Mouse (Mus musculus): ENCODE measurements around the gene Card19. TPM values are rescaled to one million over a fixed set of nuclear protein-coding genes. Genes with fewer than 3 reads are reported as not detected.

Card19 gene
- total RNA-seq, 2 experiments from 2014 or later: 11.8 to 25.3 TPM

DNA sequence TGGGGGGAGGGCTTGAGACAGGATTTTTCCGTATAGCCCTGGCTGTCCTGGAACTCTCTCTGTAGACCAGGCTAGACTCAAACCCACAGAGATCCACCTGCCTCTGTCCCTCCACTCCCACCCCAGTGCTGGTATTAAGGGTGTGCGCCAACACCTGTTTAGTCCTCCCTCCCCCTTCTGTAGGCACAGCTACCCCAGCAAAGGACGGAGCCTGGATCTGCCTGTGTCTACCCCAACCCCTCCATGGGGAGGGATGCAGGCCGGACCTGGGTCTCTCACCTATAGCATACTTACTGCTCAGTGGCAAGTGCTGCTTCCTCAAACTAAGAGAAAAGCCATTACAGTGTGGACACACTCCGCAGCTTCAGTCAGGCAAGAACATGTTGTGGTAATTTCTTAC is 35.6 kb downstream of the Card19 start:
- no peak for ATAC-seq (replicated peaks; ENCODE audit: low FRiP score, low TSS enrichment, poor library complexity, severe bottlenecking)

DNA sequence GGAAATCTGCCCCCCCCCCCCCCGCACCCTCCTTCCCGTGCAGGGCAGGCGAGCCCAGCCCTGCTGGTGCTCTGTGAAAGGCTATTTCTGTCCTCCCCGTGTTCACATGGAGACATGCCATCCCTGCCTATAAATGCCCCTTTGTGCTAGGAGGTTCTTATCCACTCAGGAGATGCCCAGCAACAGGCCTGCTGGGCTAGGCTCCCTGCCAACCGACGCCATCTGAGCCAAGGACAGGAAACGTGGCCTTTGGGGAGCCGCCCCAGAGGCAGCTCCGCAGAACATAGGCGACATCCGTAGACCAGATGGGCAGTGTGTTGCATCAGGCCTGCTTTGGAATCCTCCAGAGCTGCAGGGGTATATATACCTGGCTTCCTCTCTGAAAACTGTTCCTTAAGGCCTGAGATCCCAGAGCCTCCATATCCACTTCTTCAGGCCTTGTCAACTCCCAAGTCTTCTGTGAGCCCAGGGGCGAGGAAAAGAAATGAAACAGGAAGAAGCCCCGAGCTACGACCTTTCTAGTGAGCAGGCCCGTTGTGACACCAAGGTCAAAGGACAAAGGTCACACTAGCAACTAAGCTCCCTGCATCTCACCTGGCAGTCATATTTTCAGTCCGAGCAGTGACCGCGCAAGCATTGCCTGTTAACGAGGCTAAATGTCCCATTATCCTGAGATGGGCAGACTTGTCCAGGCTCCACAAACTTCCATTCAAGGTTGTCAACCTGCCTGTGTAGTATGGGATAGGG is 36.8 kb downstream of the Card19 start:
- peak; percentile 77 for ATAC-seq (replicated peaks; ENCODE audit: low FRiP score, low TSS enrichment, poor library complexity, severe bottlenecking)

- no peak for ATAC-seq (replicated peaks; ENCODE audit: low FRiP score, low TSS enrichment, poor library complexity, severe bottlenecking)
These were observed 40.3 kb downstream of the Card19 start for GRCm38 (mm10) chr13:49175509-49175908.

DNA sequence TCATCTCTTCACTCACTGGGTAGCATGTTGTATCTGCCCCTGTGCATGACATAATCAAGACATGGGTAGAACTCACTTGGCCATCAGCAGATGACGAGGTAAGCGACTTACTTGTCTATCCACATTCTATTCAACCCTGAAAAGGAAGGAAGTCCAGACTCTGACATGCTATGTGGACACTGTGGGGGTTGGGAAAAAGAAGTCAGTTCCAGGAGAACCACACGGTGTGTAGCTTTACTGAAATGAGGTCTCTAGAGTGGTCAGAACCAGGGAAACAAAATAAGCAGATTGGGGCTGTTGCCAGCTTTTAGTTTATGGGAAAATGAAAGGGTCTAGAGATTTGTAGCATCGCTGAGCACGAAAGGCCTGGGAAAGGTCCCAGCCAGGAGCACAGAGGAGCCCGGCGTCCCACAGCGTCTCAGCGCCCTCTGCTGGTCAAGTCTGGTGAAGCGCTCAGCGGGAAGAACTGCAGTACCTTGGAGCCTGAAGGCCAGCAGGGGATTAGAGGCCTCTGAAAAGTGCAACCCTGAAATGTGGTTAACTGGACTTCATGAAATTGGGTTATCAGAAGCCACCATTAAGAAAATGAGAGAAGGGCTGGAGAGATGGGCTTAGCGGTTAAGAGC is 42.8 kb downstream of the Card19 start:
- ATAC-seq (replicated peaks; ENCODE audit: low FRiP score, low TSS enrichment, poor library complexity, severe bottlenecking): peak; percentile 90

DNA sequence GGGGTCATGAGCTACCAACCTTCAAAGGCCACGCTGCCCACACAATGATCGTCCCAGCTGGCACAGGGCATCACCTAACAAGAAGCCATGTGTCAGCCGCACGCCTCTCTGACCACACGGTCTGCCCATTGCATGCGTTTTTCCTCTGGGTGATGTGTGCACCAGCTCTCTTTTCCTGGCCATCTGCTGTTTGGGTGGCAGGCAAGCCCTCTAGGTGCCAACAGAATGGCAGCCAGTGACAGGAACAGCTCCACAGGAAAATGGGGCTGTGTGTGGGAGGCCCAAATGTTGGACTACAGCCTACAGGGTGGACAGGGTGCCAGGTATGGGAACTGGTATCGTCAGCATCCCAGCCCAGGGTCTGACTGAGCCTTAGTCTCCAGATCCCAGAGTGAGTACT is 43.5 kb downstream of the Card19 start:
- ATAC-seq (replicated peaks; ENCODE audit: low FRiP score, low TSS enrichment, poor library complexity, severe bottlenecking): no peak

DNA sequence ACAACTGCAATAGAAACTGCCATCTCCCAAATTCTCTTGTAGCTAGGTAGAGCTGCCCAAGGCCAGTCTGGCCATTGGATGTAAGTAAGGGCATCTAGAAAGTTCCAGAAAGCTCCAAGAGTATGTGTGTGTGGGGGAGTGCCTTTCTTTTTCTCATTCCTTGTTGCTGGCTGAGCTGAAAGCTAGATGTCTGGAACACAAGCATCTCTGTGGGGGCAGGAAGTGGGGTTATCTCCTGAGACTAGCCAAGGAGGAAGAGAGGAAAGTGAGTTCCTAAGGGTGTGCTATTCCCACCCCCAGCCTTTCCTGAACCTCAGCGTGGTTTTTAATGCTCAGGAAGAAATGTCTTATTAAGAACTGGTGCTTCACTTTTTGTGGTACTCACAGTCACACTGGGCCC is 44.1 kb downstream of the Card19 start:
- ATAC-seq (replicated peaks; ENCODE audit: low FRiP score, low TSS enrichment, poor library complexity, severe bottlenecking): no peak

GRCm38 (mm10) chr13:49170623-49171022 is 45.2 kb downstream of the Card19 start:
- ATAC-seq (replicated peaks; ENCODE audit: low FRiP score, low TSS enrichment, poor library complexity, severe bottlenecking): no peak

- peak; percentile 83 for ATAC-seq (replicated peaks; ENCODE audit: low FRiP score, low TSS enrichment, poor library complexity, severe bottlenecking)
These were observed 46.2 kb downstream of the Card19 start for GRCm38 (mm10) chr13:49169448-49170207.

- ATAC-seq (replicated peaks; ENCODE audit: low FRiP score, low TSS enrichment, poor library complexity, severe bottlenecking): no peak
These were observed 48.8 kb downstream of the Card19 start for GRCm38 (mm10) chr13:49167081-49167480.

- ATAC-seq (replicated peaks; ENCODE audit: low FRiP score, low TSS enrichment, poor library complexity, severe bottlenecking): no peak
These were observed 52.2 kb downstream of the Card19 start for GRCm38 (mm10) chr13:49163645-49164044.

DNA sequence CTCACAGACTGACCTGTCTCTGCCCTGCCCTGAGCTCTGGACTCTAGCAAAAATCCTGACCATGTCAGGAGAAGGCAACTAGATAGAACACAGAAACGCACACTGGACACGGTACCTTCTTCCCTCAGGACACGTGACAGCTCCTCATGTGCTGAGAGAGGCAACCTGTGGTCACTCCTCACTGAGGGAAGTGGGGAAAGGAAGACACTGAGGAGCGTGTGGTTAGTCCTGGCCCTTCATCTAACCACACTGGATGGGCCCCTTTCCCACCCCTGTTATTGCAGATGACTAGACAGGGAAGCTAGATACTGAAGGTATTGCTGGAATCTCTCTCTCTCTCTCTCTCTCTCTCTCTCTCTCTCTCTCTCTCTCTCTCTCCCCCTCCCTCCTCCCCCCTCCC is 53.1 kb downstream of the Card19 start:
- no peak for ATAC-seq (replicated peaks; ENCODE audit: low FRiP score, low TSS enrichment, poor library complexity, severe bottlenecking)

DNA sequence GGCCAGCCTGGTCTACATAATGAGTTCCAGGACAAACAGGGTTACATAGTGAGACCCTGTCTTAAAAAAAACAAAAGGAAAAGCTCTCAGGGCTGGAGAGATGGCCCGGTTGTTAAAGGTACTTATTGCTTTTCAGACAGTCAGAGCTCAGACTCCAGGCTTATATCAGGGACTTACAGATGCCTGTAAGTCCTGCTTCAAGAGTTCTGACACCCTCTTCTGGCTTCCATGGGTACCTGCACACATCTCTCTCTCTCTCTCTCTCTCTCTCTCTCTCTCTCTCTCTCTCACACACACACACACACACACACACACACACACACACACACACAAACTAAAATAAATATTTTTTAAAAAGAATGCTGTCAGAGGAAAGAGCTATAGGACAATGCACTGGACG is 54.6 kb downstream of the Card19 start:
- no peak for ATAC-seq (replicated peaks; ENCODE audit: low FRiP score, low TSS enrichment, poor library complexity, severe bottlenecking)

- no peak for ATAC-seq (replicated peaks; ENCODE audit: low FRiP score, low TSS enrichment, poor library complexity, severe bottlenecking)
These were observed 57.7 kb downstream of the Card19 start for GRCm38 (mm10) chr13:49158040-49158713.

GRCm38 (mm10) chr13:49156645-49157044 is 59.2 kb downstream of the Card19 start:
- ATAC-seq (replicated peaks; ENCODE audit: low FRiP score, low TSS enrichment, poor library complexity, severe bottlenecking): no peak

- ATAC-seq (replicated peaks; ENCODE audit: low FRiP score, low TSS enrichment, poor library complexity, severe bottlenecking): no peak
These were observed 61.2 kb downstream of the Card19 start for GRCm38 (mm10) chr13:49154621-49155020.

DNA sequence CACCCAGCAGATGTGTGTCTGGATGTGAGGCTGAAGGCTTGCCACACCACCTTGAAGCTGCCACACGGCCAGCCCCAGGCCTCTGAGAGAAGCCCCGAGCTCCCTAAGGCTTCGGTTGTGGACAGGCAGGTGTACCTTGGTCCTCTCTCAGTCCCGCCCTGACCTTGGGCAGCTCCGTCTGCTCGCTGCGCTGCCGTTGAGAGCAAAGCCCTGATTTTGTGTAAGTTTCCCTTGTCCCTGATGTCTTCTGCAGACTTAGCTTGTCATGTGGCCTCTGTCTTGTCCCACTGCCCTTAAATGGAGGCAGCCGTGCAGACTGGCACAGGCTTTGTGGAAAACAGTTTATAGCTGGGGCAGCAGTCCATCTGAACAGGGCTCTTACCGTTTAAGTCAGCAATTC is 61.8 kb downstream of the Card19 start:
- ATAC-seq (replicated peaks; ENCODE audit: low FRiP score, low TSS enrichment, poor library complexity, severe bottlenecking): no peak

Data from megakaryocyte-erythroid progenitor cell, adult 5-6 weeks (primary cell).